Mouse (Mus musculus) left cerebral cortex, postnatal 14 days (tissue): ENCODE data around the gene Tmem120b. TPM values are rescaled to one million over a fixed set of nuclear protein-coding genes. Genes with fewer than 3 reads are reported as not detected.

Source experiments
- DNase-seq, 2 experiments: peaks; one replicate each; pipeline ENCODE4 v3.0.0; 2021 to 2022; ENCODE audit warnings: low spot score in 2 of 2, mixed read lengths in 1 of 2
- intact Hi-C: fragments of 180-260 bp; cut with DNase I; formaldehyde crosslinking; loops from one replicate; pipeline ENCODE4 v1.15.1; 2025
- long read RNA-seq, 2 experiments: library from polyadenylated mRNA; stranded (forward); transcript quantifications; one replicate each; pipeline ENCODE4 v2.0.0; 2021
- total RNA-seq, 2 experiments: library from RNA; stranded (reverse); gene quantifications; 2 replicates each; pipeline ENCODE4 v1.2.3; 2021

Gene Tmem120b
- 10 to 100 TPM; 15.8 to 18.8 TPM for total RNA-seq
- long read RNA-seq, experiment 1, transcript Tmem120b-201 (12 exons, 2,164 nt) = major isoform, 12 of 25 reads
- long read RNA-seq, experiment 1, partial matches to known transcripts = 0 of 25 reads
- long read RNA-seq, experiment 1, other reads (novel, unspliced or antisense) = 13 of 25 reads
- long read RNA-seq, experiment 2, transcript Tmem120b-201 (12 exons, 2,164 nt) = major isoform, 14 of 19 reads
- long read RNA-seq, experiment 2, partial matches to known transcripts = 0 of 19 reads
- long read RNA-seq, experiment 2, other reads (novel, unspliced or antisense) = 5 of 19 reads

DNA sequence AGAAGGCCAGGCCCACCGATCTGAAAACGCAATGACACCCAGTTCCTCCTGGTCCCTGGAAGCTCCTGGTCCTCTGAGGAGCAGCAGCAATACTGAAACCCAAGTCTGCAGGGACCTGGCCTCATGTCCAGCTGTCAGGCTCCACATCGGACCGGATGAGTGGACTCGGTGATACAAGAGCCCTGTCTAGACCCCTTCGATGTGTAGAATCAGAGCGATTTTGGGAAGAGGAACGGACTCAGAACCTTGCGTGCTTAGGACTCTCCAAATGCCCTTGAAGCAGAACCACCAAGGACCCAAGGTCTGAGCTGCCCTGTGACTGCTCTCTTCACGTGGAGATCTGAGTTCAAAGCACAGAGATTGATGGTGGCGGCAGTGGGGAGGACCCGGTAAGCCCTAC lies at the start of gene Tmem120b:
Tmem120b (plus strand) TSS at position 301 of the 400 bp plus-strand sequence.
- DNase-seq = no peak
- intact Hi-C loops = no loop called here

DNA sequence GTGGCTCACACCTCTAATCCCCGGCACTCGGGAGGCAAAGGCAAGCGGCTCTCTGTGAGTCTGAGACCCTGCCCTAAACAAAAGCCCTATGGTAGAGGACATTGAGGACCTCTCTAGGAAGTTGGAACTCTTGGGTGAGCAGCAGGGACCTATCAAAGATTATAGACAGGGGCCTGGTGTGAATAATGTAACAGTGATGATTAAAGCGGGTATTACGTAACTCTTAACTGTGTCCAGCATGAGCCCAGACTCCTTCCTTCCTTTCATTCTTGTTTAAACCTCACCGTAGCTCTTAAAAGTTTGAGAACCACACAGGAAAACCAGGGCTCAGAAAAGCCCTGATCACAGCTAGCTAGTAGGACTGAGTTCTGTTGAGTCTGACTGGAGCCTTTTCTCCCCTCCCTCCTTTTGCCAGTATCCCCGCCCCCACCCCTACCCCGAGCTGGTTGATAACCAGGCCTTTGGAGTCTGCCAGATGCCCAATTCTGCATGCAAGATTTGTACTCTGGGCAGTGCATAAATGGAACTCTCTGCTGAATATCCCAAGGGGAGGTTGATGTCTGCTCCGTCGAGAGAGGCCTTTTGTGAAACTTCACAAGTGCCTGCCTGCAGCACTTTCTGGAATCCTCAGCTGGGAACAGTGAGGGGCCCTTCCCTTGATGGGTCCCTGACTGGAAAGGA lies 48.7 kb upstream of the Tmem120b start:
- intact Hi-C loops = no loop called here
- no peak for DNase-seq

DNA sequence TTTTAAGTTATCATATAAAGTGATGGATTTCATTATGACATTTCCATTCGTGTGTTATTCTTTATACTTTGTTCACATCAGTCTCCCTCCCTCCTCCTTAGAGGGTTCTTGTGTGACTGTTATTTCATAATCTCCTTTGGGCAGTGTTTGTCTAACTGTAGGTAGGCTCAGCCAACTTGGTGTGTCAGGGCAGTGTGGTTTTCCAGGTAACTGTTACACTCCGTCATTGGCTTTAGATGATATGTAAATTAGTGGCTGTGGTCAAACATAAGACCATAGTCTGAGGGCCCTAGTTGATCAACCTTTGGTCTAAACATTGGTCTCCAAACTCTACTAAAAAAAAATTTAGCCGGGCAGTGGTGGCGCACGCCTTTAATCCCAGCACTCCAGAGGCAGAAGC lies 47.8 kb upstream of the Tmem120b start:
- no peak for DNase-seq
- intact Hi-C loops = no loop called here

DNA sequence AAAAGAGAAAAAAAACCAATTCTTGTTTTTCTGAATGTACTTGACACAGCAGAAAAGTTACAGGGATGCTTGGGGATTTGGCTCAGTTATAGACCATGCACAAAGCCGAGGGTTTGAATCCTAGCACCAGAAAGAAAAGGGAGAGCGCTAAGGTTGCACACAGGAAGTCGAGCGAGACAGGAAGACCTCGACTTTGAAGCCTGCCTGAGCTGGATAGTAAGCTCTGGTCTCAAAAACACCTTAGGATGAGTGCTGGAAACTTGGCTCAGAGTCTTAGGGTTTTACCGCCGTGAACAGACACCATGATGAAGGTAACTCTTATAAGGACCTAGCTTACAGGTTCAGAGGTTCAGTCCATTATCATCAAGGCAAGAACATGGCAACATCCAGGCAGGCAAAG lies 46.8 kb upstream of the Tmem120b start:
- no peak for DNase-seq
- intact Hi-C loops = no loop called here

DNA sequence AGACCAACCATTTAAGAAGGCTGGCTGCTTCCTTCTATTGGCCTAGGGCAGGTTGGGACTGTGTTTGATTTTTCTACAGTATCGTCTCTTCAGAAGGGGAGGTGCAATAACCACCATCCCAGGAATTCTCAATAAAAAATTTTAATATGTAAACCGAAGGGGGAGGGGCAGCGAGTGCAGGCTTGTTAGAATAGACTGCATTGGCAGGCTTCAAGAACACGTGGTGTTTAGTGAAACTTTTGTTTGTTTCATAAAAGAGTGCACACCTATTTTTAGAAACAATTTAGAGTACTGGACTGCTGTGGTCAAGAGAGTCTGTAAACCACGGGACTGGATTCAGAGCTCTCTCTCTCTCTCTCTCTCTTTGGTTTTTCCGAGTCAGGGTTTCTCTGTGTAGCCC lies 45.2 kb upstream of the Tmem120b start:
- intact Hi-C loops = no loop called here
- no peak for DNase-seq

DNA sequence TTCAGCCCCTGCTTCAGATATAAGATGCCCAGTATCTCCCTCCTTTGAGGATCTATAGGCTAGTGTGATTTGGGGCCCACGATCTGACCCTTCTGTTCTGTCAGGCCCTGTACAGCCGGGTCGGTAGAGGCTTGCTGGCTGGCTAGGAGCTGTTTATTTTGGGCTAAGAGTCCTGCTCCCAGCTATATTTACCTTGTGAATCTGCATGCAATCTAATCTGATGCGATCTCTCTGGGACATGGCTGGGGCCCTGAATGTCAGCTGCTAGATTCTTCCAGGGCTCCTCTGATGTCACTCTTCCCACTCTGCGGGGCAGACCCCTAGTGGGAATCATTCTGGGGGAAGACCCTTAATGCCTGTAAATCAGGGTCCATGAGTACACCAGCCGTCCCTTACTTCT lies 43.9 kb upstream of the Tmem120b start:
- DNase-seq = no peak
- intact Hi-C loops = no loop called here

DNA sequence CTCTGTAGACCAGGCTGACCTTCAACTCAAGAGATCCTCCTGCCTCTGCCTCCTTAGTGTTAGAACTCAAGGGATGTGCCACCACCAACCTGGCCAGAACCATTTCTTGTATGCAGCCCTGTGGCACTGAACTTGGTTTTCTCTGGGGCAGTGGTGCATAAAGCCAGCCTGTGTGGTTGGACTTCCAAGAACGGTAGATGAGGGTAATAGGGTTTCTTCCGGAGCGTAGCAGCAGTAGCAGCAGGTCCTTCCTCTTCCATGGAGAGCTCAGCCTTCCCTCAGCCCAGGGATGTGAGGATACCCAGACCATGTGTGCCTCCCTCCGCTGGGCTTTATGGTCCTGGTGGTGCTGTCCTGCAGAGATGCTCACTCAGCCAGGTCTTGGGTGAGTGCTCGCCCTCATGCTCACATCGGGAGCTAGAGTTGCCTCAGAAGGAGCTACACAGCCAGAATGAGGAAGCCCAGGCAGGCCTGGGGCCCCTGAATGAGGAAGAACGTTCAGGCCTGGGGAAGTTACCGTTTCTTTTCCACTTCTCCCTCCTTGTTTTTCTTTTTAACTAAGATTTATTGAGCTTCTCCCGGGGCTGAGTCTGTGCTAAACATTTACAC lies 43.1 kb upstream of the Tmem120b start:
- DNase-seq = no peak
- intact Hi-C loops = no loop called here

DNA sequence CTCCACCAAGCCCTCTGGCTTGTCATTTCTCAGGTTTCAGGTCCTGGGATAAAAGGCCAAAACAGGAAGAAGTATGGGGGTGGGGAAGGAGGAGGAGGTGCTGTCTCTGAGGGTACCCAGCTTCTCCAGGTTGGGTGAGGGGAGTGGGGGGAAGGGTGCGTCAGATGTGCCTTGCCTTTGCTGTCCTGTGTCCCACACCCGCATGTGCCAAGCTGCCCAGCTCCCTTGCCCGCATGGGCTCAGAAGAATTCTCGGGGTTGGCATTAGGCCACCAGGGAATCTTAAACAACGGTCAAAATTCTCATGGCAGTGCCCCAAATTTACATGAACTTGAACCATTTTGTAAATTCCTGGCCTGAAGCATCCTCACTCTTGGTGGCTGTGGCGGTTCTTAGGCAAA lies 41.8 kb upstream of the Tmem120b start:
- DNase-seq = no peak
- intact Hi-C loops = no loop called here

DNA sequence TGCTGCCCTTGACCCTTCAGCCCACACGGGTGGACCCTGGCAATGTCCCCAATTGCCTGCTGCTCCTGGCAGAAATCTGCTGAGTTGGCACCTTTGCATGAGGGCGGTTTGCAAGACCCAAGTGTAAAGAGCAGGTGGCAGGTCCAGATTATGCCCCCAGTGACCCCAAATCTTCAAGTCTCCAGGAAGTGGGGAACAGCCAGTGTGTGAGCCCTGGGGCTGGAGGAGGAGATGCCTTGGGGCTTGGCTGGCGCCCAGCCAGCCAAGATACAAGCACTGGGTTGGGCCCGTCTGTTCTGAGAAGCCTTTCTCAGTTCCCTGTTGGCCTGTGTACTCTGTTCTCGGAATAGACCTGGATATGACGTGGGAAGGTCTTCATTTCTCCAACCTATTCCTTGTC lies 40.8 kb upstream of the Tmem120b start:
- DNase-seq = no peak
- intact Hi-C loops = no loop called here

DNA sequence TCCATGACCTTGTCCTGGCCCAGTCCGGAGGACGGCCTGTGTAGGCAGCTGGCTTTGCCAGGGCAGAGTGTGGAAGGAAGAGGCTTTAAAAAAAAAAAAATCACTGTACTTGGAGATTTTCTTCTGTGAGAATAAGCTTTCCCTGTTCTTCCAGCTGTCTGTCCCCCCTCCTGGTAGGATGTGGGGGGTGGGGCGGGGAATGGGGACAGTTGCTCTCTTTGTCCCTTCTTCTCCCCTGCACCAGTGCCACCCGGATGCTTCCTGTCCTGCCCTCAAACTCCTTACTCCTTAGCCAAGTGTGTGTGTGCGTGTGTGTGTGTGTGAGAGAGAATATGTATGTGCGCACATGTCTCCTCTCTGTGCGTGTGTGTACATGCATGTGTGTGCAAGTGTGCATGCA lies 38.5 kb upstream of the Tmem120b start:
- intact Hi-C loops = no loop called here
- DNase-seq = no peak

DNA sequence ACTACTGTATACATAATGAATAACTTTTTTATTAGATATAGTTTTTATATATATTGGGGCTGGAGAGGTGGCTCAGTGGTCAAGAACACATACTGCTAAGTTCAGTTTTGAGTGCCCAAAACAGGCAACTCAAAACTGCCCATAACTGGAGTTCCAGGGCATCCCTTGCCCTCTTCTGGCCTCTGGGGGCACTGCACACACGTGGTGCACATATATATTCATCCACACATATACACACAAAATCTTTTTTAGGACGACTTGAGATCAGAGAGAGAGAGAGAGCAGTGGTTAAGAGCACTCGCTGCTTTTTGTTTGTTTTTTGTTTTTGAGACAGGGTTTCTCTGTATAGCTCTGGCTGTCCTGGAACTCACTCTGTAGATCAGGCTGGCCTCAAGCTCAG lies 36.9 kb upstream of the Tmem120b start:
- DNase-seq = no peak
- intact Hi-C loops = no loop called here

DNA sequence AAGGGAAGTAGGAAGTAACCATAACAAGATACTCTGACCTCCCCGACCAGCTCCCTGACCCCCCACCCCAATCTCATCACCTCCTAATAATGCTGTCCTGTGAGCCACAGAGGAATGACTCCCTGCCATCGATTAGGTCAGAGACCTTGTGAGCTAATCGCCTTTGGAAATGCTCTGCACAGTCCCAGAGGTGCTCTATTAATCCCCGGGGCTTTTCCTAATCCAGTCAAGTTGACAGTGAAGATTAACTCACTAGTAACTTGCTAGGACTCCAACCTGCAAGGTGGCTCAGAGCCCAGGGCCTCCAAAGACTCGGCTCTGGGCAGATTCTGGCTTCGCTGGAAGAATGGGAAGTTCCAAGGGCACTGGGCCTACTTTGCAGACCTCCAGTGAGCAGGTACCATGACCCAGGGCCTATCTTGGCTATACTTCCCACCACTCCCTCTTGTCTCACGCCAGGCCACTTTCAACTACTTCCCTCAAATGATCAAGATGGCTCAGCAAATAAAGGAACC lies 34.5 kb upstream of the Tmem120b start:
- intact Hi-C loops = no loop called here

DNA sequence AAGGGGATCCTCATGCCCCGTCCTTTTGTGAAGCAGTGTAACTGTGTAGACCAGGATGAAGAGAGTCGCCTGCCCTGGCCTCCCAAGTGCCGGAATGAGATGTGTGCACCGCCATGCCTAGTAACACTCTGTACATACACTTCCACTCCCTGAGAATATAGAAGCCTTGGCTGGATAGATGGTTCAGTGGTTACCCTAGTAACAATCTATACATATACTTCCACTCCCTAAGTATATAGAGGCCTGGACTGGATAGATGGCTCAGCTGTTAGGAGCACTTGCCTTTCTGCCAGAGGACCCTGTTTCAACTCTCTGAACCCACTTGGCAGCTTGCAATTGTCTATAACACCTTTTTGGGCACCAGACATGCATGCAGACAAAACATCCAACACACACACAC lies 33.1 kb upstream of the Tmem120b start:
- DNase-seq = no peak
- intact Hi-C loops = no loop called here

More for the DNA sequence above, 34.5 kb upstream of the Tmem120b start:
- DNase-seq = no peak

DNA sequence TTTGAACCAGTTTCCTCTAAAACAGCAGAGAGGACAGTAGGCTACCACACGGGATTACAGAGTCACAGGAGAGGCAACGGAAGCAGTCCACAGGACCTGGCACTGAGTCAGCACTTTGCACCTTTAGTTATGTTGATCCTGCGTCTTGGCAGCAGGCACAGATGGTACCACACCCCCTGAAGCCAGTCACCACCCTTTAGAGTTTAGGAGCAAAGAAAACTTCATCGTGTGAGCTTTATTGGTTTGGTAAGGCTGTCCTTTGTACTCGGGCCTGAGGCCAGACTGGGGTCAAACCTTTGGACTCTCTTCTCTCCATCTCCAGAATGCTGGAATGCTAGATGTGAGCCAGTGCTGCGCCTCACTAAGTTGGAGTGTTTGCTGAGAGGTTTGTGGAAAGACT lies 32.7 kb upstream of the Tmem120b start:
- no peak for DNase-seq
- intact Hi-C loops = no loop called here

DNA sequence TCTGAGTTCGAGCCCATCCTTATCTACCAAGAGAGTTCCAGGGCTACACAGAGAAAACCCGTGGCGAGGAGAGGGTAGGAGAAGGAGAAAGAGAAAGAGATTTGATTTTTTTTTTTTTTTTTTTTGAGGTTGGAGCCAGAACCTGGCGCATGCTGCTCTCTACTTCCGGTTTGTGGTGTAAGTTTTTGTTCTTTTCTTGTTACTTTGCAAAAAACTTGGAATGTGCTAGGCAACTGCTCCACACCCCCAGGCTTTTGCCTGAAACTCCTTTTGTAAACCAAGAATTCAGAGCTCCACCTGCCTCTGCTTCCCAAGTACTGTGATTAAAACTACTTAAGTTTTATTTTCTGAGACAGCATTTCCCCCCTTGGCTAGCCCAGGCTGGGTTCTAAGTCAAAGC lies 30.1 kb upstream of the Tmem120b start:
- intact Hi-C loops = no loop called here
- DNase-seq = no peak

DNA sequence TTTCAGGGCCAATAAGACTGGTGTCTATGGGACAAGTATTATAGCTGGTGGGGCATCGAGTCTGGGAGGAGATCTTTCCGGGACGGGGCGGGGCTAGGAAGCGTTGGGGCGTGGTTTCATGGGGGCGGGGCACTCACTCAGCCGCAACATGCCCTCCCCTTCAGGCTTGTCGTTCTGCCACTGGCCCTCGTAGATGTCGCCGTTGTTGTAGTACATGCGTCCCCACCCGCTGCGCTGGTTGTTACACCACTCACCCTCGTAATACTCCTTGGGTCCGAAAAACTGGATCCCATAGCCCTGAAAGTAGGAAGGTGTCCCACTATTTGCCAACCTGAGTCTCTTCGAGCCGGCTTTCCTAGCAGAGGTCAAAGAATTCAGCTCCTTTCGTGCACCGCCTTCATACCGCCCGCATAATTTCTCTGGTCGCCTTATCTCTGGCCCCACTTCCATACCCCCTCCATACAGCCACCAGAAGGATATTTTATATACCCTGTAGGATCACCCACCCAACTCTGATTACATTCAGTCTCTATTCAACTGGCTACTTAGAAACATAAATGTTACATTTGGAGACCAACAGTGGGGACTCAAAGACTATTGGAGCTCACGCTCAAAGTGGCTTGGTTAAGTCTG lies 29.0 kb upstream of the Tmem120b start:
- intact Hi-C loops = no loop called here
- DNase-seq = peak in 1 of 2 experiments; percentile 40

DNA sequence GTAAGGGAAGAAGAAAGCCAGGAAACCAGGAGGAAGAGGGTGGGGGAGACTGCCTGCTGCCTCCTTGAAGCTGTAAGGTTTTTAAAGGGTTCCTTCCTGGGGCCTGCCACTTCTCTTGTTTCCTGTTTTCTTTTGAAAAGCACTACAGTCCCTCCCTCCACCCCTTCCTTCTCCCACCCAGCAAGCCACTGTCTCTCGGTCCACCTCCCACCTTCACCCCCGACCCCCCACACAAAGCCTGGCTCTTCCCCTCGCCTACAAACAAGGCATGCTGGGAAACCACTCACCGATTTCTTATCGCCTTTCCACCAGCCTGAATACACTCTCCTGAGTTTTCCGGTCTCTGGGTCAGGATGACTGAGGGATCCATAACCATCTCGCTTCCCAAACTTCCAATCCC lies 27.4 kb upstream of the Tmem120b start:
- intact Hi-C loops = no loop called here
- no peak for DNase-seq

DNA sequence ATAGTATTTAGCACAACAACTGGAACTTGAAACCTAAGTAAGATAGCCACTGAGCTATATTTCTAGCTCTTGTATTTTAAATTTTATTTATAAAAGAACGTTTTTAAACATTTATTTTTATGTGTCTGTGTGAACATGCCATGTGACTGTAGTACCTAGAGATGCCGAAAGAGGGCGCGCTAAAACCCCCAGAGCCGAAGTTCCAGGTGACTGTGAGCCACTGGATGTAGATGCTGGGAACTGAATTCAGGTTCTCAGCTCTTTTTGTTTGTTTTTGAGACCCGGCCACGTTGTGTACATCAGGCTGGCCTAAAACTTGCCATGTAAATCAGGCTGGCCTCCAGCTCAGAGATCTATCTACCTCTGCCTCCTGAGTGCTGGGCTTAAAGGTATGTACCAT lies 24.4 kb upstream of the Tmem120b start:
- intact Hi-C loops = no loop called here
- no peak for DNase-seq

DNA sequence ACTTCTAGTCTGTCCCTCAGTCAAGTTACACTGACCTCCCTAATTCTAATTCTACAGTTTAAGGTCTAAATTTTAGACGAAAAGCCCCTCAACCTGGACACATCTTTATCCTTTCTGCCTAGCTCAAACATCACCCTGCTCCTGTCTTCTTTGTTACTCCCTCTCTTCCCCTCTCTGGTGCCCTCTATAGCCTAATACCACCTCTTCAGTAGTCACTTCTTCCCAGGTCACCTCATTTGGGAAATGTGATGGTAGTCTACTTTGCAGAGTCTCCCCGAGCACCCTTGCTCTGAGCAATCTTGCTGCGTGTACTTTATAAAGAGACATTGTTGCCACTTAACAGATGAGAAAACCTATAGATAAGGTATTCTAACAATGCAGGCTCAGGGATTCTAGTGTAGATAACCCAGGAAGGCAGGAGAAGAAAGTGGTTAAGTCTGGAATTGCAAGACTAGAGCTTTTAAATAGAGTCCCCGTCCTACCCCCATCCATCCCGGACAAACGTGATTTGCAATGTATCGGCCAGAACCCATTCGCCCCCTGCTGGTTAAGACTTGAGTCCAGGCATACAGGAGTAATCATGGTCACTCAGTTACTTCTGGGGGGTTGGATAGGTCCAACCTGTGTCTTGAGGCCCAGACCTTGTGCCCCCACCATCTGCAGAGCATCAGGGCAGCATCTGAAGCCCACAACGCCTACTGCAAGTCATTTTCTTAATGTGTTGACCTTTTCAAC lies 22.5 kb upstream of the Tmem120b start:
- intact Hi-C loops = loop anchor here (1.0 to 5.0 kb wide), 2 partner anchors 77 to 118 kb away; no protein-coding TSS in a partner anchor
- peak; percentile 66 to 73 for DNase-seq
